Mouse (Mus musculus): ENCODE results near the gene Vwc2.

Vwc2 gene

GRCm38 (mm10) chr11:11242694-11243377 is 128.8 kb downstream of the Vwc2 start:
- DNase-seq (ENCODE audit: low read depth in 1 of 2, low spot score in 2 of 2), result no peak

GRCm38 (mm10) chr11:11257348-11257747 is 143.3 kb downstream of the Vwc2 start:
- DNase-seq (ENCODE audit: low read depth in 1 of 2, low spot score in 2 of 2), result no peak

GRCm38 (mm10) chr11:11280128-11280527 is 166.1 kb downstream of the Vwc2 start:
- DNase-seq (ENCODE audit: low read depth in 1 of 2, low spot score in 2 of 2), result no peak

- no peak for DNase-seq (ENCODE audit: low read depth in 1 of 2, low spot score in 2 of 2)
Measured at GRCm38 (mm10) chr11:11283512-11283911, 169.5 kb downstream of the Vwc2 start.
